Mouse (Mus musculus) neural tube, embryonic 14.5 days (tissue): ENCODE results near the gene St5. TPM values are rescaled to one million over a fixed set of nuclear protein-coding genes. Genes with fewer than 3 reads are reported as not detected.

Experiments used
- ATAC-seq: fragments of 200-750 bp; cut with Nextera tagmentation; 2 replicates; pipeline ENCODE4 v1.8.0; 2017; ENCODE audit warnings: low read depth, mild to moderate bottlenecking, moderate TSS enrichment, moderate library complexity
- H3K27ac ChIP-seq: fragments of 300-500 bp; sonication (generic); 2 replicates; pipeline ENCODE4 v1.5.1; 2014; ENCODE audit warnings: low read depth, mild to moderate bottlenecking, control low read depth, low read length, moderate library complexity, mixed read lengths
- H3K27me3 ChIP-seq: fragments of 300-500 bp; sonication (generic); 2 replicates; pipeline ENCODE4 v1.6.1; 2014; ENCODE audit warnings: low read length; ENCODE audit not compliant: control insufficient read depth, insufficient read depth
- H3K36me3 ChIP-seq: fragments of 300-500 bp; sonication (generic); 2 replicates; pipeline ENCODE4 v1.6.1; 2014; ENCODE audit warnings: low read length, mixed read lengths; ENCODE audit not compliant: control insufficient read depth, insufficient read depth
- H3K4me1 ChIP-seq: fragments of 300-500 bp; sonication (generic); 2 replicates; pipeline ENCODE4 v1.6.1; 2014; ENCODE audit warnings: low read length; ENCODE audit not compliant: control insufficient read depth, insufficient read depth
- H3K4me2 ChIP-seq: fragments of 300-500 bp; sonication (generic); 2 replicates; pipeline ENCODE4 v1.6.1; 2014; ENCODE audit warnings: mild to moderate bottlenecking, low read depth, low read length, control low read depth
- H3K4me3 ChIP-seq: fragments of 300-500 bp; sonication (generic); 2 replicates; pipeline ENCODE4 v1.5.1; 2014; ENCODE audit warnings: low read depth, low read length, control low read depth, mixed read lengths
- H3K9ac ChIP-seq: fragments of 300-500 bp; sonication (generic); replicated peaks from 2 replicates; pipeline ENCODE4 v1.6.1; 2014; ENCODE audit warnings: low read depth, mild to moderate bottlenecking, control low read depth, low read length, mixed read lengths
- H3K9me3 ChIP-seq: fragments of 300-500 bp; sonication (generic); 2 replicates; pipeline ENCODE4 v1.6.1; 2016; ENCODE audit warnings: low read length; ENCODE audit not compliant: control insufficient read depth
- WGBS: fragments of 180-500 bp; shearing (Covaris S2); extraction: QIAGEN DNeasy Blood & Tissue Kit; methylation state at CpG from one replicate; pipeline ENCODE4 v1.1.7; 2014; 5-methylcytosine and 5-hydroxymethylcytosine counted together
- polyA plus RNA-seq: library from polyadenylated mRNA; unstranded; fragments of >200 nt; fragmentation: Nextera tagmentation; extraction: Ambion mirVana; gene quantifications from 2 replicates; pipeline ENCODE4 v1.2.1, GENCODE M21; 2014

The St5 gene
- polyA plus RNA-seq, 1 experiment from 2014 or later = 18.7 TPM

DNA sequence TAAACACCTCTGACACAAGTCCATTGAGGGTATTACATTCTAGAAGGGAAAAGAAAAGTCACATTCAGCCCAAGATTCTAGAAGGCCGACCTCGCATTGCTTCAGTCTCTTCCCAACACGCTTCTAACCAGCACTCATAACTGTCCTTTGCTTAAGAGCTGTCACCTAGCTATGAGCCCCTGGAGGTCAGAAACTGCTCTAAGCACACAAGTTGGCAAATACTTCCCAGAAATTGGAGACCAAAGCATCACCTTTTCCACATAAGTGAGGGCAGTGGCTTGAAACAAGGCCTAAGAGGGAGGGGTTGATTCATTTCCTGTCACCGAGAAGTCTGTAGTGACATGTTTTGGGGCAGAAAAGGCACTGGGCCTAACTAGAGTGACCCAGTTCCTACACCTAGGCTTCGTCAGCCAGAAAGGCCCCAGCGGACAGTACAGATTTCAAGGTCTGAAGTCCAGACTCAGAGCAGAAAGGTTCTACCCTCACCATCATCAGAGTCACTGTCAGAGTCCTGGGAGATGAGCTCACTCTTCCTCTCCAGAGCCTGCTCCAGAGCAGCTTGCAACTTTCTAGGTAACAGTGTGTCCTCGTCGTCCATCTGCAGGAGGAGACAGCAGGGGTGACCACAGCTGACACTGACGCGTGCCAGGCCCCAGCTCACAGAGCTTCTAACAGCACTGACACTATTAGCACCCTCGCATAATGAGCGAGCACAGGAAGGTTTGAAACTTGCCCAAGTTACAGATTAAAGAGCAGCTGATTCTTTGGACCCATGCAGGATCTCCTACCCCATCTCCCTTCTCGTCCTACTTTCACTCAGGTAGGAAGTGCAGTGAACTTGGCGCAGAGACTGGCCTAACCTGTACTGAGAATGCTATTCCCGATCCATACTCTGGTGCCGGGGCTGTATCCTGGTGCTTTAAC is 177.4 kb downstream of the St5 start:
- H3K9ac ChIP-seq = no peak overlapping the region
- H3K27ac ChIP-seq = no peak overlapping the region
- H3K36me3 ChIP-seq = peaks cover 36% of the 10 kb centered on the region
- no peaks in the 10 kb centered on the region for H3K4me1 ChIP-seq
- H3K27me3 ChIP-seq = no peaks in the 10 kb centered on the region
- H3K4me3 ChIP-seq = no peak overlapping the region
- WGBS = 79% methylated on average over 16 of the region's 16 CpGs
- no peak overlapping the region for H3K4me2 ChIP-seq
- H3K9me3 ChIP-seq = no peaks in the 10 kb centered on the region
- ATAC-seq = no peak

DNA sequence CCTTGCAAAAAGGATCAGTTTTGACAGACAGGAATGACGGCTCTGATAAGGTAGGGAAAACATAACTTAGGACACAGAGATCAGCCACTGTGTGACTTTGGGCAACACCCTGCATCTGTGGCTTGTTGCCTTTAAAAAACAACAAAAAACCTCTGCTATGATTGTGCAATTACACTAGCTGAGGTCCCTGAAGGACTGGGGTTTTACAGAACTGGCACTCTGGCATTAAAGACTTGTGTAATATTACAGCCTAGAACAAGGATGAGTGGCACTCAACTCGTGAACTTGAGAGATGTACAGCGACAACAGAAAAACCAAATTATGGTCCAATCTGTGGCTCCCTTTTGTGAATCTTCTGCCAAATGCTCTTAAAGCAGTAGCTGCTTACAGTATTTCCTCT is 178.6 kb downstream of the St5 start:
- Histone ChIP-seq H3K27me3 (no peaks in the 10 kb centered on the region), H3K4me1 (peaks cover 6% of the 10 kb centered on the region), H3K4me2 (no peak overlapping the region), H3K27ac (no peak overlapping the region), H3K36me3 (peaks cover 35% of the 10 kb centered on the region), H3K4me3 (no peak overlapping the region), H3K9me3 (no peaks in the 10 kb centered on the region), H3K9ac (no peak overlapping the region)
- no peak for ATAC-seq
- 88% methylated on average over 3 of the region's 3 CpGs for WGBS

GRCm38 (mm10) chr7:109524442-109524744 is 179.0 kb downstream of the St5 start:
- no peak for ATAC-seq
- H3K4me3 ChIP-seq = no peak overlapping the region
- H3K4me1 ChIP-seq = peaks cover 7% of the 10 kb centered on the region
- H3K27ac ChIP-seq = no peak overlapping the region
- H3K36me3 ChIP-seq = peaks cover 35% of the 10 kb centered on the region
- H3K9me3 ChIP-seq = no peaks in the 10 kb centered on the region
- H3K4me2 ChIP-seq = no peak overlapping the region
- H3K27me3 ChIP-seq = no peaks in the 10 kb centered on the region
- no peak overlapping the region for H3K9ac ChIP-seq

DNA sequence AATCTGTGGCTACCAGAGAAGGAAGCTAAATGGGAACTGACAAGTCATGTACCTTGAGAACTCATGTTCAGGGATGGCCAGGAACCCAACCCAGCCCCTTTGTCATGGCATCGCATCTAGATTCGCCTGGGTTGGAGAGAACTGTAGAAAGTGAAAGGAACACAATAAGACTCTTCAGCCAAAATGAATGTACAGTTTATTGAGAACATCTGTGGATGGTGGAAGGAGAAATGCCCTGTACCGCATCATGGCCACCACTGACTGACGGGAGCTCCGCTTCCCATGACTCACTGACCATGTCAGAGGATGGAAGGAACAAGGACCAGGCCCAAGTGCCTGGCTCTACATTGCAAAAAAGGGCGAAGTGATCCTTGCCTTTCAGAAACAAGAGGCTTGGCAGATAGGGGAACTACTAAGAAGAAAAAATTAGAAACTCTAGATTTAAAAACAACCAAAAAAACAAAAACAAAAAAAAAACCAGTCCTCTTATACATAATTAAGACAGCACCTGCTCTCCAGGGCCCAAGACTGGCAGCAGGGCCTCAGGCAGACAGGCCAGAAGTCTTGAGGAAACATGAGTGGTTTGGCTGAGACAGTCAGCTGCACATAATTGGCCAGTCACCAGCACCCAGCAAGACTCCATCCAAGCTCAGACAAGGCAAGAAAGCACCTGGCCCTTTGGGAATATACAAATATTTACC is 179.5 kb downstream of the St5 start:
- ATAC-seq = no peak
- no peaks in the 10 kb centered on the region for H3K27me3 ChIP-seq
- H3K9ac ChIP-seq = no peak overlapping the region
- H3K27ac ChIP-seq = no peak overlapping the region
- H3K4me2 ChIP-seq = no peak overlapping the region
- H3K4me1 ChIP-seq = peaks cover 7% of the 10 kb centered on the region
- no peak overlapping the region for H3K4me3 ChIP-seq
- H3K9me3 ChIP-seq = no peaks in the 10 kb centered on the region
- 67% methylated on average over 6 of the region's 6 CpGs for WGBS
- peaks cover 35% of the 10 kb centered on the region for H3K36me3 ChIP-seq

DNA sequence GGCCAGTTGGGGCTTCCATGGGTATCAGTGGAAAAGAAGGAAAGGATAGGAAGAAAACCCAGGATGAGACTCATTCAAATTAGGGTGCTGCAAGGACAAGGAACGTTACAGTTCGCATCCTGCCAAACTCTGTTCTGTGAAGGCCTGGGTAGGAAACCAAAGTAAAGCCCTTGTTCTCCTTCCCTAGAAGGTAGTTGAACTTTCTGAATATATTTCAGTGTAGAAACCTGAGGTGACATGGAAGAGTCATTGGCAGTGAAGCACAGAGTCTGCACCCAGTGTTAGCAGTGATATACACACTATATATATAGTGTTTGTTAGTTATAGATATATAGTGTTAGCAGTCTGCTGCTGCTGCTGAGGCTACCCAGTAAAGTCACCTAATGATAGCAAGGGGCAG is 180.1 kb downstream of the St5 start:
- Histone ChIP-seq H3K27ac (no peak overlapping the region), H3K9me3 (no peaks in the 10 kb centered on the region), H3K9ac (no peak overlapping the region), H3K4me2 (no peak overlapping the region), H3K4me1 (peaks cover 7% of the 10 kb centered on the region), H3K36me3 (peaks cover 35% of the 10 kb centered on the region), H3K27me3 (no peaks in the 10 kb centered on the region), H3K4me3 (no peak overlapping the region)
- no peak for ATAC-seq
- 63% methylated on average over 2 of the region's 2 CpGs for WGBS

- H3K4me3 ChIP-seq = no peak overlapping the region
- peaks cover 15% of the 10 kb centered on the region for H3K4me1 ChIP-seq
- no peak for ATAC-seq
- no peak overlapping the region for H3K27ac ChIP-seq
- H3K27me3 ChIP-seq = no peaks in the 10 kb centered on the region
- whole genome bisulfite sequencing = 86% methylated on average over 5 of the region's 5 CpGs
- H3K9me3 ChIP-seq = no peaks in the 10 kb centered on the region
- peaks cover 35% of the 10 kb centered on the region for H3K36me3 ChIP-seq
- no peak overlapping the region for H3K4me2 ChIP-seq
- no peak overlapping the region for H3K9ac ChIP-seq
Observed at GRCm38 (mm10) chr7:109522084-109522483, 181.3 kb downstream of the St5 start.

GRCm38 (mm10) chr7:109519936-109520335 is 183.5 kb downstream of the St5 start:
- 7% methylated on average over 10 of the region's 10 CpGs for whole genome bisulfite sequencing
- no peak for ATAC-seq
- H3K27me3 ChIP-seq = no peaks in the 10 kb centered on the region

DNA sequence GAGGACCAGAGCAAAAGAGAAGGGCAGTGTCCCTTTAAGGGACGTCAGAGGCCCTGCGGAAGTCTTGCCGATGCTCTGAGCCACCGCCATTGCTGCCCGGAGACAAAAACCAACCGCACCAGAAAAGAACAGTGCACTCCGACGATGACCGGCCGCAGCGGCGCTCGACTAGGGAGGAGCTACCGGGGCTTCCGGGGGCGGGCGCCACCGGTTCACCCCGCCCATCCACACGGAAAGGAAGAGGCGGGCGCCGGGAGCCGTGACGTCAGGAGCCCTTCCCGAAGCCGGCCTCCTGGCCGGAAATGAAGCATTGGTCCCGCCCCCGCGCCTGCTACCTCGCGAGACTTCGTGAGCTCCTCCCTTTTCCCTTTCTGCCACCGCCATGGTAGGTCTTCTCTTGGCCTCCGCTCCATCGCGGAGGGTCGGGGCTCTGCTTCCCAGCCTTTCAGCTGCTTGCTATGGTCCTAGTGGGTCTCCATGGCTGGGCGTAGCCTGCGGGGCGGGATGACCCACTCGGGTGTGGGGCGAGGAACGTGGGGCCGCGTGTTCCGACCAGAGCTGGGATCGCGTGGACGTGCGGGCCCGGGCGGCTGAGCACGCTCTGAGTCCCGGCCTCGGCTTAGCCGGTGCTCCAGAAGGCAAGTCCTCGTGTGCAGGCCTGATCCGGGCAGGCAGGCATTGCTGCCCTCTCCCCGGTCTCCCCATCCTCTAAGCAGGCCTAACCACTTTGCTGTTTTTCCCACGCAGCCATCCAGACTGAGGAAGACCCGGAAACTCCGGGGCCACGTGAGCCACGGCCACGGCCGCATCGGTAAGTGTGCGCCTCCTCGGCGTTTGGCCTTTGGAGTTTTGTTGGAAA is 184.3 kb downstream of the St5 start, which contains the start of gene Rpl27a:
TSS of gene Rpl27a (plus strand) at position 310 of the 859 bp plus-strand sequence.
- Histone ChIP-seq H3K4me1 (peaks cover 15% of the 10 kb centered on the region), H3K4me3 (peak within 1 kb of the TSS; percentile 95), H3K36me3 (peaks cover 27% of the 10 kb centered on the region), H3K9me3 (no peaks in the 10 kb centered on the region), H3K4me2 (peak within 1 kb of the TSS; percentile 98), H3K9ac (peak within 1 kb of the TSS; percentile 95), H3K27me3 (no peaks in the 10 kb centered on the region), H3K27ac (peak within 1 kb of the TSS; percentile 94)
- ATAC-seq = peak; percentile 95
- WGBS = under 1% methylated on average over 56 of the region's 72 CpGs

More at GRCm38 (mm10) chr7:109519936-109520335, 183.5 kb downstream of the St5 start:
- Histone ChIP-seq H3K9ac (peak overlapping the region; percentile 95), H3K4me1 (peaks cover 15% of the 10 kb centered on the region), H3K27ac (no peak overlapping the region), H3K36me3 (peaks cover 27% of the 10 kb centered on the region), H3K9me3 (no peaks in the 10 kb centered on the region), H3K4me3 (peak overlapping the region; percentile 95), H3K4me2 (peak overlapping the region; percentile 98)
